Mouse (Mus musculus): Measurements from ENCODE around the gene Dbh.

Dbh gene

GRCm38 (mm10) chr2:27163851-27164250 is 1.2 kb upstream of the Dbh start:
- in situ Hi-C loops (cut with MboI): no loop called here

- in situ Hi-C loops (cut with MboI): no loop called here
Observed at GRCm38 (mm10) chr2:27166074-27166473, 1.0 kb downstream of the Dbh start.

GRCm38 (mm10) chr2:27166999-27167398 is 2.0 kb downstream of the Dbh start:
- in situ Hi-C loops (cut with MboI): no loop called here

- in situ Hi-C loops (cut with MboI): no loop called here
Observed at GRCm38 (mm10) chr2:27174242-27174641, 9.2 kb downstream of the Dbh start.

- in situ Hi-C loops (cut with MboI): no loop called here
Observed at GRCm38 (mm10) chr2:27175696-27176267, 10.7 kb downstream of the Dbh start.

- in situ Hi-C loops (cut with MboI): no loop called here
Observed at GRCm38 (mm10) chr2:27179101-27179500, 14.1 kb downstream of the Dbh start.

- in situ Hi-C loops (cut with MboI): no loop called here
Observed at GRCm38 (mm10) chr2:27181907-27182306, 16.9 kb downstream of the Dbh start.

GRCm38 (mm10) chr2:27183734-27184133 is 18.7 kb downstream of the Dbh start:
- in situ Hi-C loops (cut with MboI): no loop called here

GRCm38 (mm10) chr2:27187531-27187930 is 22.5 kb downstream of the Dbh start:
- in situ Hi-C loops (cut with MboI): no loop called here

GRCm38 (mm10) chr2:27189994-27190393 is 25.0 kb downstream of the Dbh start:
- in situ Hi-C loops (cut with MboI): no loop called here

GRCm38 (mm10) chr2:27198551-27199246 is 33.7 kb downstream of the Dbh start:
- in situ Hi-C loops (cut with MboI): no loop called here

GRCm38 (mm10) chr2:27200586-27200985 is 35.6 kb downstream of the Dbh start:
- in situ Hi-C loops (cut with MboI): no loop called here

- in situ Hi-C loops (cut with MboI): no loop called here
Observed at GRCm38 (mm10) chr2:27205666-27206065, 40.6 kb downstream of the Dbh start.

- in situ Hi-C loops (cut with MboI): no loop called here
Observed at GRCm38 (mm10) chr2:27206128-27206797, 41.2 kb downstream of the Dbh start.

- in situ Hi-C loops (cut with MboI): no loop called here
Observed at GRCm38 (mm10) chr2:27207126-27207525, 42.1 kb downstream of the Dbh start.

GRCm38 (mm10) chr2:27209370-27209769 is 44.3 kb downstream of the Dbh start:
- in situ Hi-C loops (cut with MboI): no loop called here

GRCm38 (mm10) chr2:27209816-27210215 is 44.8 kb downstream of the Dbh start:
- in situ Hi-C loops (cut with MboI): no loop called here

- in situ Hi-C loops (cut with MboI): no loop called here
Observed at GRCm38 (mm10) chr2:27210255-27210654, 45.2 kb downstream of the Dbh start.

GRCm38 (mm10) chr2:27210676-27211210 is 45.7 kb downstream of the Dbh start:
- in situ Hi-C loops (cut with MboI): no loop called here

- in situ Hi-C loops (cut with MboI): no loop called here
Observed at GRCm38 (mm10) chr2:27211966-27212893, 47.2 kb downstream of the Dbh start.

- in situ Hi-C loops (cut with MboI): no loop called here
Observed at GRCm38 (mm10) chr2:27215537-27215936, 50.5 kb downstream of the Dbh start.

GRCm38 (mm10) chr2:27218121-27218544 is 53.1 kb downstream of the Dbh start:
- in situ Hi-C loops (cut with MboI): no loop called here
